Mouse (Mus musculus): ENCODE measurements at regions not wholly inside any gene's neighbourhood (a gene's known extent, or its start where the extent isn't known, plus 50 kb on each side); places are given as distances from the start of the nearest gene placed in this dataset.

DNA sequence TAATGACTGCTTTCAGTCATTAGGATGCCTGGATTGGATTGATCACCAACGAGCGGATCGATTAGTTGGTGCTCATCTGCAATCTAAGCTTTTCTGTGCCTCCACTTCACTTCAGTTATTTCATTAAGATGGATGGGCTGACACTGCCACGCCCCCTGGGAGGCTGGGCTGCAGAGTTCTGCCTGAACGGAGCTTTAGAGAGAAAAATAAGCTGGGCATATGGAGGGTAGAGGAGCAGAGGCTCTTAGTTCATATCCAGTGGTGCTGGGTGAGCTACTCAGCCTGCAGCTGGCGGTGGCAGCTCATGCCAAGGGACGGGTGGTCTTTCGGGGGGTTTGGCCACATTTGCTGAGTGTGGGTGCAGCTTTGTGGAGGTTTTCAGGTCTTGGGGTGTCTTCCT, 256.4 kb upstream of the Dusp10 start:
- no peaks in the 10 kb centered on the region for H3K27me3 ChIP-seq (ENCODE audit: control insufficient read depth, insufficient read depth, low read length)
- H3K9ac ChIP-seq (ENCODE audit: low read depth, low read length): no peak overlapping the region
- H3K4me3 ChIP-seq: no peak overlapping the region
- WGBS: 78% methylated on average over 8 of the region's 8 CpGs
- H3K27ac ChIP-seq: no peak overlapping the region
- intact Hi-C loops (cut with DNase I): no loop called here
- DNase-seq: no peak
- H3K36me3 ChIP-seq (ENCODE audit: control insufficient read depth, insufficient read depth, low read length): no peaks in the 10 kb centered on the region
- H3K79me2 ChIP-seq (replicated peaks; ENCODE audit: control insufficient read depth, insufficient read depth, low read length): no peaks in the 10 kb centered on the region
- H3K4me1 ChIP-seq (ENCODE audit: control insufficient read depth, insufficient read depth, low read length): no peaks in the 10 kb centered on the region
- TF ChIP-seq CTCF (IDR thresholded peaks at IDR 0.05): no peak
- TF ChIP-seq EP300 (IDR thresholded peaks at IDR 0.05; ENCODE audit: insufficient read depth, low read depth, low read length): no peak
- no peak for TF ChIP-seq POLR2A (IDR thresholded peaks at IDR 0.05; ENCODE audit: insufficient read depth, low read depth, low read length)

DNA sequence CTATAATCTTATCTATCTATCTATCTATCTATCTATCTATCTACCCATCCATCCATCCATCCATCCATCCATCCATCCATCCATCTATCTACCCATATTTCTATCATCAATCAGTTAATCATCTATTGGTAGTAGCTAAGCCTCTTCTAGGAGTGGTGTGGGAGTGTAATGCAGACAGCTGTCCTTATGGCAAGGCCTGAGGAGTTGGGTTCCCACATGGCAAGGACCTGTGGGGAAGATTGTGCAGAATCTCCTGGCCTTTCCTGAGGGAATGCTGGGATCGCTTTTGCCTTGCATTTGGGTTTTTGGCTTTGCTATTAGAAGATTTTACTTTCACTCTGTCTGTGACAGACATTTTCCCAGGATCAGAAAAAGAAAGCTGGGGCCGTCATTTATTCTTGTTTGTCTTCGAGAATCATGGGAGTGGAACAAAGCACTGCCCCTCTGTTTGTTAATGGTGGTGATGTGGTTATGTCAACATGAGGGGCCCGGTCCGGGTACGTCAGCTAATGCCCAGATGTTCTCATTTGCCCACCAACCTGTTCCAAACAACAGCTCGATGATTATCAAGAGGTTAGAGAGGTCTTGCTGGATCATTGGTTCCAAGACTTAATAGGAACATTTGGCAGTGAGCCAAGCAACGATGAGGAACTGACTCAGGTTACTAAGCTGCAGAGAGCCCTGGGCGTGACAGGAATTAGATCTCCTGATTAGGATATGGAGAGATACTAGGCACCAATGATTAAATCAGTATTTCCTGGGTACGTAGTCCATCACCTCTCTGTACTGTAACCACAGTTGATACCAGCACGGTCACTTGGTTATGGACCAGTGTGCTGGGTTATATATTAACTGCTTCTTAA, 249.0 kb upstream of the Dusp10 start:
- Histone ChIP-seq H3K27me3 (ENCODE audit: control insufficient read depth, insufficient read depth, low read length) (no peaks in the 10 kb centered on the region), H3K36me3 (ENCODE audit: control insufficient read depth, insufficient read depth, low read length) (no peaks in the 10 kb centered on the region), H3K79me2 (replicated peaks; ENCODE audit: control insufficient read depth, insufficient read depth, low read length) (no peaks in the 10 kb centered on the region), H3K4me1 (ENCODE audit: control insufficient read depth, insufficient read depth, low read length) (no peaks in the 10 kb centered on the region), H3K27ac (no peak overlapping the region), H3K9ac (ENCODE audit: low read depth, low read length) (no peak overlapping the region), H3K4me3 (no peak overlapping the region)
- intact Hi-C loops (cut with DNase I): no loop called here
- DNase-seq: no peak
- 67% methylated on average over 11 of the region's 11 CpGs for WGBS
- TF ChIP-seq POLR2A (IDR thresholded peaks at IDR 0.05; ENCODE audit: insufficient read depth, low read depth, low read length) (no peak), EP300 (IDR thresholded peaks at IDR 0.05; ENCODE audit: insufficient read depth, low read depth, low read length) (no peak), CTCF (IDR thresholded peaks at IDR 0.05) (no peak)

DNA sequence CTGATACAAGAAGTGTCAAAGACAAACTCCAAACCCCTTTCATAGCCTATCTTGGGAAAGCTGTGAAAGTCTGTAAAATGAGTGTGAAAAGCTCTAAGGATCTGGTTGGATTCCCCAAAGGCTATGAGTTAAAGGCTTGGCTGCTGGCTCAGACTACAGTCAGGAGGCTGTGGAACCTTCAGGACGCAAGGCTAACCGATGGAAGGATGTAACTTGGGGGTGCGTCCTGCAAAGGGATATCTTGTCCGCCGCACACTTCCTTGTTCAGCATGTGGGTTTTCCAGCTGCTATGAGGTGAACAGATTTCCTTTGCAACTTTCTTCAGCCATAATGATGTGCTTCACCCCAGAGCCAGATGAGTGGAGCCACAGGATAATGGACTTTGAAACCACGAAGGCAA, 240.3 kb upstream of the Dusp10 start:
- Histone ChIP-seq H3K79me2 (replicated peaks; ENCODE audit: control insufficient read depth, insufficient read depth, low read length) (no peaks in the 10 kb centered on the region), H3K36me3 (ENCODE audit: control insufficient read depth, insufficient read depth, low read length) (no peaks in the 10 kb centered on the region), H3K27ac (no peak overlapping the region), H3K27me3 (ENCODE audit: control insufficient read depth, insufficient read depth, low read length) (no peaks in the 10 kb centered on the region), H3K4me3 (no peak overlapping the region), H3K4me1 (ENCODE audit: control insufficient read depth, insufficient read depth, low read length) (no peaks in the 10 kb centered on the region), H3K9ac (ENCODE audit: low read depth, low read length) (no peak overlapping the region)
- TF ChIP-seq EP300 (IDR thresholded peaks at IDR 0.05; ENCODE audit: insufficient read depth, low read depth, low read length) (no peak), POLR2A (IDR thresholded peaks at IDR 0.05; ENCODE audit: insufficient read depth, low read depth, low read length) (no peak), CTCF (IDR thresholded peaks at IDR 0.05) (no peak)
- DNase-seq: no peak
- 29% methylated on average over 6 of the region's 6 CpGs for WGBS
- intact Hi-C loops (cut with DNase I): no loop called here

DNA sequence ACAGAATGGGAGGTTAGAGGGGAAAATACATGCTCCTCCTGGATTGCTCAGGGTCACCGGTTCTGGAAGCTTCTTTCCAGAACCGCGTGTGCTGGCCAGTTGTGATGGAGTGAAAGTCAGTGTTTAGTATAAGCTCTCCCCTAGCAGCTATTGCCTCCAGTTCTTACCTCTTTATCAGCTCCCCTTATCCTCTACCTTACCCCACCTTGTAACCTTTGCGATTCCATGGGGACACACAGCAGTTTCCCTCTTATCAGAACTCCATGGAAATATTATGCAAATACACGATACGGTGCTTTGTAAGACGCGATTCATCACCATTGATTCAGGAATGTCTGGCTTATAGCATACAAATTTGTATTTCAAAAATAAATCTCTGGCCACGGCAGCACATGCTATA, 232.9 kb upstream of the Dusp10 start:
- Histone ChIP-seq H3K79me2 (replicated peaks; ENCODE audit: control insufficient read depth, insufficient read depth, low read length) (no peaks in the 10 kb centered on the region), H3K36me3 (ENCODE audit: control insufficient read depth, insufficient read depth, low read length) (no peaks in the 10 kb centered on the region), H3K4me3 (no peak overlapping the region), H3K4me1 (ENCODE audit: control insufficient read depth, insufficient read depth, low read length) (no peaks in the 10 kb centered on the region), H3K27me3 (ENCODE audit: control insufficient read depth, insufficient read depth, low read length) (no peaks in the 10 kb centered on the region), H3K9ac (ENCODE audit: low read depth, low read length) (no peak overlapping the region), H3K27ac (no peak overlapping the region)
- TF ChIP-seq EP300 (IDR thresholded peaks at IDR 0.05; ENCODE audit: insufficient read depth, low read depth, low read length) (no peak), POLR2A (IDR thresholded peaks at IDR 0.05; ENCODE audit: insufficient read depth, low read depth, low read length) (no peak), CTCF (IDR thresholded peaks at IDR 0.05) (no peak)
- intact Hi-C loops (cut with DNase I): no loop called here
- no peak for DNase-seq
- 95% methylated on average over 9 of the region's 9 CpGs for WGBS

DNA sequence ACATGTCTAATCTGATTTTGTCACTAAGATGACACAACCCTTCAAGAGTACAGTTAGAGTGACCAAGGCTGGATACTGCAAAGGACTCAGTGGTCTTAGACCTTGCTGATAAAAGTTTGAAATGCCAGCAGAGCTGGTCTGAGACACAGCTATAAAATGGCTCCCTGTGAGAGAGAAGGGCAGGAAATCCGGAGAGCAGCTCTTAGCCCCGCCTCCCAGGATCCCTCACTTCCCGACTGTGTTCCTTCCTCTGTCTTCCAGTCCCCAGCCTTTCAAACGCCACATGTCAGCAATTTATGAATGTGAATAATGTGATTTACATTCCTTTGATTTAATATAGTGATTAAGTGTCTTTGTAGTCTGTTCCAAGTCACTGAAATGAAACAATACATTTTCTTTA, 232.3 kb upstream of the Dusp10 start:
- H3K27me3 ChIP-seq (ENCODE audit: control insufficient read depth, insufficient read depth, low read length): no peaks in the 10 kb centered on the region
- no peak overlapping the region for H3K9ac ChIP-seq (ENCODE audit: low read depth, low read length)
- intact Hi-C loops (cut with DNase I): no loop called here
- DNase-seq: no peak
- no peaks in the 10 kb centered on the region for H3K4me1 ChIP-seq (ENCODE audit: control insufficient read depth, insufficient read depth, low read length)
- H3K4me3 ChIP-seq: no peak overlapping the region
- H3K79me2 ChIP-seq (replicated peaks; ENCODE audit: control insufficient read depth, insufficient read depth, low read length): no peaks in the 10 kb centered on the region
- H3K27ac ChIP-seq: no peak overlapping the region
- 58% methylated on average over 4 of the region's 4 CpGs for WGBS
- no peaks in the 10 kb centered on the region for H3K36me3 ChIP-seq (ENCODE audit: control insufficient read depth, insufficient read depth, low read length)
- TF ChIP-seq POLR2A (IDR thresholded peaks at IDR 0.05; ENCODE audit: insufficient read depth, low read depth, low read length) (no peak), CTCF (IDR thresholded peaks at IDR 0.05) (no peak), EP300 (IDR thresholded peaks at IDR 0.05; ENCODE audit: insufficient read depth, low read depth, low read length) (no peak)

DNA sequence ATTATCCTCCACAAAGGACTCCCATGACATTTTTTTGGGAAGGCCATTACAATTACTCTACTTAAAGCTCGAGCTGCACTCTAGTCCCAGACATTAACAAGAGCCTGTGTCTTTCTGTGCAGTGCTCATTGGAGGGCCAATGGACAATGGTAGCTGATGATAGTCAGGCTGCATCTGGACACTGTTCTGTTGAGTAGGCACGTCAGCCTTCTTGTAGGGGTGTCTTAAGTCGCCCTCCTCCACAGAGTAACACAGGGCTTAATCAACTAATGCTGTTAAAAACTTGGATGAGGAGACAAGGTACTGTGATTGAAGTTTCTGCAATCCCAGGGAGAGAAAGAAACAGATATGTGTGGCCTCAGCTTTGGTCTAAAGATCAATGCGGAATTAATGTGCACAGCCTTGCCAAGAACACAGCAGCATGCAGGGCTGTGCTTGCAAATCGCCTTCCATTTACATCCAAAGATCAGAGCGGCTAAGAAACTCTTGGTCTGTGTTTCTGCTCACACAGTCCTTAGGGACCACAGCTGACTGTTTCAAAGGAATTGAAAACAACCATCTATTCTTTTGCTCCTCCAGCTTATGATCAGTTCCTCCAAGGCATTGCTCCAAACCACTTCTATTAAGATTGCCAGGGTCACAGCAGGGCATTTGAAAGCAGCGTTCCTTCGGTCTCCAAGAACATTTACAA, 229.5 kb upstream of the Dusp10 start:
- TF ChIP-seq CTCF (IDR thresholded peaks at IDR 0.05): no peak
- TF ChIP-seq POLR2A (IDR thresholded peaks at IDR 0.05; ENCODE audit: insufficient read depth, low read depth, low read length): no peak
- no peak for TF ChIP-seq EP300 (IDR thresholded peaks at IDR 0.05; ENCODE audit: insufficient read depth, low read depth, low read length)
- Histone ChIP-seq H3K36me3 (ENCODE audit: control insufficient read depth, insufficient read depth, low read length) (no peaks in the 10 kb centered on the region), H3K79me2 (replicated peaks; ENCODE audit: control insufficient read depth, insufficient read depth, low read length) (no peaks in the 10 kb centered on the region), H3K27me3 (ENCODE audit: control insufficient read depth, insufficient read depth, low read length) (no peaks in the 10 kb centered on the region), H3K4me3 (no peak overlapping the region), H3K9ac (ENCODE audit: low read depth, low read length) (no peak overlapping the region), H3K27ac (no peak overlapping the region), H3K4me1 (ENCODE audit: control insufficient read depth, insufficient read depth, low read length) (no peaks in the 10 kb centered on the region)
- no peak for DNase-seq
- intact Hi-C loops (cut with DNase I): no loop called here
- 73% methylated on average over 8 of the region's 8 CpGs for WGBS
